Mouse (Mus musculus) erythroid progenitor cell, adult 5-6 weeks (primary cell): ENCODE data around the gene Prap1. TPM values are rescaled to one million over a fixed set of nuclear protein-coding genes. Genes with fewer than 3 reads are reported as not detected.
A peak's percentile ranks its signal among the peaks of the same experiment; 100 is the strongest.

ENCODE experiments used
- ATAC-seq: replicated peaks from 2 replicates; pipeline ENCODE4 v1.8.0; 2016; ENCODE audit warnings: moderate number of reproducible peaks, mild to moderate bottlenecking, moderate TSS enrichment, inconsistent platforms; ENCODE audit not compliant: poor library complexity, low FRiP score, severe bottlenecking
- total RNA-seq, 2 experiments: library from RNA; stranded (forward) in 1 of 2; stranded (reverse) in 1 of 2; fragments of 150-400 nt in 1 of 2; fragments of 186-747, 209-891 nt in 1 of 2; gene quantifications; 2 replicates each; pipeline versions ENCODE4 v1.2.3 to v1.2.4; 2015 to 2017; ENCODE audit warnings: low replicate concordance in 2 of 2

Gene Prap1
- total RNA-seq (2015; ENCODE audit: low replicate concordance), result not detected in 2 replicates
- not detected in 2 replicates for total RNA-seq (2017; ENCODE audit: low replicate concordance)

GRCm38 (mm10) chr7:140092924-140093528, at the start of gene Prap1:
Gene Prap1, plus strand, starts transcription at chr7:140093395.
- no peak for ATAC-seq

- ATAC-seq, result no peak
These were observed 47.6 kb upstream of the Prap1 start for GRCm38 (mm10) chr7:140045546-140045945.

- ATAC-seq, result no peak
These were observed 45.3 kb upstream of the Prap1 start for GRCm38 (mm10) chr7:140047811-140048311.

- no peak for ATAC-seq
These were observed 44.7 kb upstream of the Prap1 start, which contains the start of gene Msx3 for GRCm38 (mm10) chr7:140048361-140049114. Gene Msx3, minus strand, starts transcription at chr7:140049089.

GRCm38 (mm10) chr7:140049115-140049689, 44.0 kb upstream of the Prap1 start:
- ATAC-seq, result no peak

GRCm38 (mm10) chr7:140054124-140054523, 39.1 kb upstream of the Prap1 start:
- no peak for ATAC-seq

GRCm38 (mm10) chr7:140057413-140058407, 35.5 kb upstream of the Prap1 start:
- no peak for ATAC-seq

GRCm38 (mm10) chr7:140058528-140058927, 34.7 kb upstream of the Prap1 start:
- no peak for ATAC-seq

GRCm38 (mm10) chr7:140059601-140060000, 33.6 kb upstream of the Prap1 start:
- no peak for ATAC-seq

GRCm38 (mm10) chr7:140060936-140061831, 32.0 kb upstream of the Prap1 start:
- ATAC-seq, result no peak

- ATAC-seq, result no peak
These were observed 31.4 kb upstream of the Prap1 start for GRCm38 (mm10) chr7:140061832-140062130.

- no peak for ATAC-seq
These were observed 30.9 kb upstream of the Prap1 start for GRCm38 (mm10) chr7:140062307-140062706.

GRCm38 (mm10) chr7:140063092-140063491, 30.1 kb upstream of the Prap1 start:
- ATAC-seq, result no peak

GRCm38 (mm10) chr7:140067397-140067796, 25.8 kb upstream of the Prap1 start:
- no peak for ATAC-seq

- peak; percentile 40 for ATAC-seq
These were observed 23.0 kb upstream of the Prap1 start for GRCm38 (mm10) chr7:140070042-140070711.

- ATAC-seq, result no peak
These were observed 15.5 kb upstream of the Prap1 start for GRCm38 (mm10) chr7:140077698-140078097.

- ATAC-seq, result no peak
These were observed 14.5 kb upstream of the Prap1 start for GRCm38 (mm10) chr7:140078711-140079110.

GRCm38 (mm10) chr7:140080503-140081156, 12.6 kb upstream of the Prap1 start:
- ATAC-seq, result no peak
